Mouse (Mus musculus) cerebellum, postnatal 4 days (tissue): Measurements from ENCODE around the gene Rpn2.
A peak's percentile ranks its signal among the peaks of the same experiment; 100 is the strongest.

Source experiments
- DNase-seq, 2 experiments: peaks; one replicate each; pipeline ENCODE4 v3.0.0; 2022; ENCODE audit warnings: low spot score in 2 of 2, mixed read lengths in 1 of 2

The Rpn2 gene

GRCm38 (mm10) chr2:157310963-157311637 lies 32.3 kb downstream of the Rpn2 start:
- no peak for DNase-seq

- DNase-seq = no peak
Measured at GRCm38 (mm10) chr2:157313718-157314117, 34.9 kb downstream of the Rpn2 start.

GRCm38 (mm10) chr2:157314310-157314709 lies 35.5 kb downstream of the Rpn2 start:
- peak in 1 of 2 experiments; percentile 52 for DNase-seq

- no peak for DNase-seq
Measured at GRCm38 (mm10) chr2:157315486-157315885, 36.7 kb downstream of the Rpn2 start.

GRCm38 (mm10) chr2:157316358-157316933 lies 37.6 kb downstream of the Rpn2 start:
- DNase-seq = no peak

- DNase-seq = no peak
Measured at GRCm38 (mm10) chr2:157317220-157317619, 38.4 kb downstream of the Rpn2 start.

- DNase-seq = no peak
Measured at GRCm38 (mm10) chr2:157320135-157320534, 41.3 kb downstream of the Rpn2 start.

- DNase-seq = no peak
Measured at GRCm38 (mm10) chr2:157320886-157321285, 42.1 kb downstream of the Rpn2 start.

GRCm38 (mm10) chr2:157322029-157322766 lies 43.4 kb downstream of the Rpn2 start:
- DNase-seq = peak in 1 of 2 experiments; percentile 50

- no peak for DNase-seq
Measured at GRCm38 (mm10) chr2:157325238-157325637, 46.4 kb downstream of the Rpn2 start.

- no peak for DNase-seq
Measured at GRCm38 (mm10) chr2:157328106-157328505, 49.3 kb downstream of the Rpn2 start.

GRCm38 (mm10) chr2:157328570-157328969 lies 49.8 kb downstream of the Rpn2 start:
- no peak for DNase-seq

GRCm38 (mm10) chr2:157332059-157332458 lies 53.2 kb downstream of the Rpn2 start:
- no peak for DNase-seq

- DNase-seq = peak; percentile 62 to 83
Measured at GRCm38 (mm10) chr2:157338663-157339062, 59.8 kb downstream of the Rpn2 start.

- DNase-seq = no peak
Measured at GRCm38 (mm10) chr2:157339532-157339931, 60.7 kb downstream of the Rpn2 start.

- peak in 1 of 2 experiments; percentile 29 for DNase-seq
Measured at GRCm38 (mm10) chr2:157340221-157340741, 61.5 kb downstream of the Rpn2 start.

- peak; percentile 84 to 85 for DNase-seq
Measured at GRCm38 (mm10) chr2:157341554-157342270, 62.9 kb downstream of the Rpn2 start.

- DNase-seq = no peak
Measured at GRCm38 (mm10) chr2:157342328-157342926, 63.6 kb downstream of the Rpn2 start.

GRCm38 (mm10) chr2:157343337-157343736 lies 64.5 kb downstream of the Rpn2 start:
- no peak for DNase-seq

- DNase-seq = peak in 1 of 2 experiments; percentile 63
Measured at GRCm38 (mm10) chr2:157347361-157348159, 68.7 kb downstream of the Rpn2 start, which contains the start of gene Ghrh. Ghrh (minus strand) TSS chr2:157347506.
